Mouse (Mus musculus) cerebellum, adult 9-10 months (tissue): Measurements from ENCODE around the gene Orc3.

Experiments
- DNase-seq: peaks from one replicate; pipeline ENCODE4 v3.0.0; 2022

The Orc3 gene

GRCm38 (mm10) chr4:34614630-34615094 is at the start of gene Orc3, which contains the start of gene Rars2:
Orc3 (minus strand) TSS chr4:34614944.
Rars2 (plus strand) TSS chr4:34614957.
- DNase-seq: peak; percentile 91

- DNase-seq: no peak
Measured at GRCm38 (mm10) chr4:34661927-34662326, 47.2 kb upstream of the Orc3 start.

- DNase-seq: no peak
Measured at GRCm38 (mm10) chr4:34661514-34661913, 46.8 kb upstream of the Orc3 start.

DNA sequence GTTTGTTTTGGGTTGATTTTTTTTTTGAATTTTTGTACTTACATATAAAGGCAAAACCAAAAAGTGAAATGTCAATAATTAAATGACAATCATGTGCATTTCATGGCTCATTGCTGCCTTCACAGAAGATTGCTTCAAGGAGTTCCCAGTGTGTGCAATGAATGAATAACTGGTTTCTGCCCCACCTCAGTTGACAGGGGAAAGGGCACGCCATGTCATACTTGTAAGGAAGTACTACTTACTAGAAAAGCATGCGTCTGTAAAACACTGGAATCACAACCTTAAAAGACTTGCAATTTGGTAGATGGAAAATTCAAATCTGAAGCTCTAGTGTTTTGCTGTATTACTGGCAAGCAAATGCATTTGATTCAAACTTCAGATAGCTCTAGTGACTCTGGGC is 44.3 kb upstream of the Orc3 start:
- DNase-seq: no peak

- DNase-seq: no peak
Measured at GRCm38 (mm10) chr4:34656101-34656500, 41.4 kb upstream of the Orc3 start.

DNA sequence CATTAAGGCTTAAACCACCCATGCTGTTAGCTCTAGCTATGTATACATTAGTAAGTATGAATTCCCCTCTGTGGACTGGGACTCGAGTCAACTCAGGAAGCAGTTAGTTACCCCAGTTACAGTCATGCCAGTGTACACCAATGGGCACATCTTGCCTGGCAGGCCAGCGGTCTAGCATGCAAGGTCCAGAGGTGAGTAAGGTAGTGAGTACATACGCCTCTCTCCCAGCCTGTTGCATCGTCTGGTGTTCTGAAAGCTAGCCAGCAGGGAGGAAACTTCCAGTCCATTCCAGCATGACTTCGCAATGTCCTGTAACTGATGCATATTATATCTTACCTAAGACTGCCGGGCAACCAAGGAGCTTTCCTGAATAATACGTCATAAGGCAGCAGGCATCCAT is 38.4 kb upstream of the Orc3 start:
- DNase-seq: no peak

- no peak for DNase-seq
Measured at GRCm38 (mm10) chr4:34644779-34645178, 30.0 kb upstream of the Orc3 start.

DNA sequence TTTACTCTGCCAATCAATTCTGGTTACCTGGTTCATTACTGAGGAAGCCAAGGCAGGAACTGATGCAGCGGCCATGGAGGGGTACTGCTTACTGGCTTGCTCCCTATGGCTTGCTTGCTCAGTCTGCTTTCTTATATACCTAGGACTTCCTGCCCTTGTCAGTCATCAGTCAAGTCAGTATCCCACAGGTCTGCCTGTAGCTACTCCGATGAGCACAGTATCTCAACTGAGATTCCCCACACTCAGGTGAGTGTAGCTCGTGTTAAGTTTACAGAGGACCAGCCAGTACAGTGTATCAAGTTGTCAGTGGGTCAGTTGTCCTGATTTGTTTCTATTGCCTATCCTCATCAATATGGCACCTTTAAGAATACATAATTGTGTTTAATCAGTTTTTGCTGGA is 26.0 kb upstream of the Orc3 start:
- DNase-seq: no peak

GRCm38 (mm10) chr4:34639745-34640364 is 25.1 kb upstream of the Orc3 start:
- DNase-seq: no peak

DNA sequence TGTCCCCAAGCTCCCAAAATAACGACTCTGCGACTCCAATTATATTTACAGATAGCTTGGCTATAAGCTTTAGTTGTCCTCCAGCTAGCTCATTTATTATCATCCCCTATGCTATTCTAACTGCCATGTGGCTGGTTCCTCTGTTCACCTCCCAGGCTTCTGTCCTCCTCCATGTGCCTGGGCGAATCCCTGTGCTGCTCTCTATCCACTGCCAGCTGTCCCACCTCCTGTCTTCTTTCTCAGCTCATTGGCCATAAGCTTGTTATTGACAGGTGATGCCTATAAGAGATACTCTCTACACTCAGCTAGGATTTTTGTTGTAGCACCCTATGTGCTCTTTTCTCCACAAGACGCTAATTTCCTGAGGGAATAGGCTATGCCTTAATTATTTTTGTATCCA is 23.1 kb upstream of the Orc3 start:
- no peak for DNase-seq

DNA sequence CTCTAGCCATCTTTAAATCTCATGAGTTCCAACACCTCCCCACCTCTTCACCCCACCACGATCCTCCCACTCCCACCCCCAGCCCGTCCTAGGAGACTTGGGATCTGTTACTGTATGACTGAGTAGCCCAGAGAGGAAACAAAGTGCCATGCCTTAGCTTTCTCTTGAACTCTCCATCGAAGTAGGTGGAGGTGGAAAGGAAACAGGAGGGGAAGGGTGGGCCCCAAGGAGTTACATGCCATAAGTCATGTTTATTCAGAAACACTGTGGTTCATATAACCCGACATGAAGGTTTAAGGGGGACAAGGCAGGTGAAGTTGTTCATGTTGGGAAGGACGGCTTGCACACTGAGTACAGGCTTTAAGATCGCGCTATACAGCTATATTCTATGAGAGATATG is 22.6 kb upstream of the Orc3 start:
- no peak for DNase-seq

DNA sequence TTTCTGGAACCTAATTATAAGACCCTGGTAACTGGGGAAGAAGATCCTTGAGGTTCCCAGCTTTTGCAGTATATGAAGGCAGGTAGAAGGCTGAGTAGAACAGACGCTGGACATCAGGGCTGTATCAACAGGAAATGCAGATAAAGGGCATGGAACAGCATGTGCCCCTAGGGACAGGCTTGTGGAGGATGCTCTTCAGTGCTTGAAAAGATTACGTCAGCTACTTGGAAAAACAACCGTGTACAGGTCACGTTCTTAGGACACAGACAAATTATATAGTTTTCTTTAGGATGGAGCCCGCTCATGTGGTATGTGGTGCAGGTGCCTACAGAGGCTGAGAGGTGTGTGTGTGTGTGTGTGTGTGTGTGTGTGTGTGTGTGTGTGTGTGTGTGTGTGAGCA is 21.3 kb upstream of the Orc3 start:
- DNase-seq: no peak

GRCm38 (mm10) chr4:34634129-34634528 is 19.4 kb upstream of the Orc3 start:
- no peak for DNase-seq

DNA sequence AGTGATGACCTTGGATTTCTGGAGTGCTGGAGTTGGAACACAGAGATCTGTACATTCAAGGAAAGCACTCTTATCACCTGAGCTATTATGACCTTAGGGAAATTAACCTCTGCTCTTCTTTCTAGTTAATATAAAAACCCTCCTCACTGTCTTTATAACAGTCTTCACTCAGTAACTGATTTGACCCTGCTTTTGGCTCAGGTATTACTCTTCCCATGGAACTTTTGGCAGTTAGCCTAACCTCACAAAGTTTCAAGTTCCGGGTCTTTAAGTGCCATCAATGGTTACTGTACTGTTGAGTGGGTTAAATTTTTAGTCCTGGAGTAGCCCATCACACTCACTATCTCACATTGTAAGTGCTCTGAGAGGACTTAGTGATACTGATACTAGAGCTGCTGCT is 15.2 kb upstream of the Orc3 start:
- DNase-seq: no peak

DNA sequence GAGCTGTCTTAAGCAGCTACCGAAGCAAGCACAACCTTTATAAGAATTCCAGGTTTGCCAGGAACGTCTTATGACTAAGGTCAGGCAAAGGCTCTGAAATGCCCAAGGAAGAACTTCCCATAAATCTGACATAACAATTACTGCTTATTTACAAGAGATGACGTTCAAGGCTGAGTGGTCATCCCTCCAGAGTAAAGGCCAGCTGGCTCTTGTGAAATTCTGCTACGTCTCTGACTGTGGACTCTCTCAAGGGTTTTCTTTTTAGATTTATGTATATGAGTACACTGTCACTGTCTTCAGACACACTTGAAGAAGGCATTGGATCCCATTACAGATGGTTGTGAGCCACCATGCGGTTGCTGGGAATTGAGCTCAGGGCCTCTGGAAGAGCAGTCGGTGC is 11.7 kb upstream of the Orc3 start:
- no peak for DNase-seq

GRCm38 (mm10) chr4:34625556-34625955 is 10.8 kb upstream of the Orc3 start:
- DNase-seq: no peak

DNA sequence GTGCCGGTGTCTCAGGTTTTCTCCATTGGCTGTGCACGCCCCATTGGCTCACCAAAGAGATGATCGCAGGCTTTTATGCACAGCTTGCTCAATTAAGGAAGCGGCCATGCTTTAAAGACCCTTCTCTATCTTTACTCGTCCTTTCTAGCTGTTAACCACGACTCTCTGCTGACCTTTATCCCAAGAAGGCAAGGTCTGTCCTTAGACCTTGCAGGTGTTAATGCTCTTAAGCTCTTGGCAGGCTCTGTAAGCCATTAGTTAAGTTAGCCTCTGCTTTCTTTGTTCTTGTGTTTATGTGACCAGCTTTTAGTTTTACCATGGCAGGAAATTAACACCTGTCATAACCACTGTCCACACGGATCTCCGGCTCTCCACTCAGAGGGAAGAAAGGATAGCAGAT is 1.4 kb upstream of the Orc3 start:
- no peak for DNase-seq

GRCm38 (mm10) chr4:34615303-34615702 is 559 bp upstream of the Orc3 start:
- DNase-seq: no peak

DNA sequence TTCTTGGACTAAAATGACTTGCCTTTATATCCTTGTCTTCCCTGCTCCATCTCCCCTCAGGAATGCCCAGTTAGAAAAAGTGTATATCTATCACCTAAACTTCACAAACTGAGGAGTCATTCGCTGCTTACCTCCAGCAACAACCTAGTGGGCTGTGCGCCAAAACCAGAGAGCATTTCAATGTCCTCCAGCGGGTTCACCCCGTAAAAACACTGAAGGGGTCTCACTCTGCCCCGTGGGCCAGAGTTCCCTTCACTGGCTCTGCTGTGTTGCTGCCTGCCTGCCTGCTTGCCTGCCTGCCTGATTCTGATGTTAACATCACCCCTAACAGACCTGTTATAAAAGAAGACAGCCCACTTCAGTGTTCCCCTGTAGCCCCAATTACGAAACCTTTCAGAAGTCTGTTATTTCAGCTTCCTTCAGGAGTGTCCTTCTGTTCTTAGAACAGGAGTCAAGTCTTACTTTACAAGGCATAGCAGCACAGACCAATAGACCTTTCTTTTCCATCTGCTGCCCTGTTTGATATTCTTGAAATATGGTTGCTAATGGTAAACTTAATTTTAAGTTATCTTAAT is 1.1 kb downstream of the Orc3 start:
- peak; percentile 33 for DNase-seq

GRCm38 (mm10) chr4:34606658-34607057 is 8.1 kb downstream of the Orc3 start:
- no peak for DNase-seq

GRCm38 (mm10) chr4:34603123-34603522 is 11.6 kb downstream of the Orc3 start:
- DNase-seq: no peak

GRCm38 (mm10) chr4:34584871-34585607 is 29.7 kb downstream of the Orc3 start:
- no peak for DNase-seq

DNA sequence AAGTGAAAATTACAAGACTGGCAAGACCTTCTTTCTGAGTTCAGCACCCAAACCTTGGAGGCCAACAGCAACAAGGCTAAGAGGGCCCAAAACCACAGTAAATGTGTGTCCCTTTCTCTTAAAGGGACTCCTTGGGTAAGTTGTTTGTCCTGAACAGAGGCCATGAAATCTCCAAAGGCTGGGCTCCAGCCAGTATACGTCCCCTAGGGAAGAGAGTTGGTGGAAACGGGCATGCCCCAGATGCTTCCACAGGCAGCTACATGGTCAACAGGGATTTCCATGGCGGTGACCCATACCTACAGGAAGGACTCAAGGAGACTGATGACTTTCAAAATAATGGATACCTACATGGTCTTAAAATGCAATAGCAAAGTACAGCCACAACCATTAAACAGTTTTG is 31.3 kb downstream of the Orc3 start:
- no peak for DNase-seq

DNA sequence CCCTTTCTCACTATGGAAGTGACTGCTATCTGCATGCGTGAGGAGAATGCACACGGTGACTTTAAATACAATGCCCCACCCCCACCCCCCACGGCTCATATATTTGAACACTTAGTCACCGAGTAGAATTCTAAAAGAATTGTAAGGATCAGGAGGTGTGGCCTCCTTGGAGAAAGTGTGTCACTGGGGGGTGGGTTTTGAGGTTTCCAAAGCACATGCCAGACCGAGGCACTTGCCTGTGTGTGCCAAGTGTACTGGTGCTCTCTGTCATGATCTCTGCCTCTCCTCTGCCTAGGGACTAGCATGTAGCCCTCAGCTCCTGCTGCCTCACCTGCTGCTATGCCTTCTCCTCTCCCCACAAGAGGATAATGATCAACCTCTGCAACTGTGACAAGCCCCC is 32.3 kb downstream of the Orc3 start:
- no peak for DNase-seq
